ENCODE assay signal across 21 mouse cellular contexts in genomic region chr6:134736853-134737252, GRCm38 (mm10). TPM values are rescaled to one million over a fixed set of nuclear protein-coding genes. Genes with fewer than 3 reads are reported as not detected.
DNase-seq lines count a peak whose midpoint lies in the region; ATAC-seq lines count a peak whose summit lies in the region.
"Had no signal": no experiment of that assay in that cellular context is flagged by ENCODE, and none has a peak within 500 bp of the region (broad histone marks: within the 10 kb centered on the region; RNA-seq: fewer than 3 reads in every experiment).

No protein-coding gene starts in this region.

- H3K36me3 ChIP-seq in kidney, embryonic 14.5 days (ENCODE audit: control insufficient read depth, insufficient read depth, low read length): peaks cover 6% of the 10 kb centered on the region; the same call in 1 of the 2 replicates

- H3K4me1 ChIP-seq in kidney, embryonic 14.5 days (ENCODE audit: control insufficient read depth, insufficient read depth, low read length): no peaks in the 10 kb centered on the region
- H3K4me1 ChIP-seq: forebrain, embryonic 10.5 days; limb, embryonic 15.5 days; megakaryocyte, embryonic 14.5 days had no signal

- DNase-seq in heart, adult 18-20 months: peak; percentile 33 to 43
- DNase-seq in heart, postnatal 10 days: no peak
- peak; percentile 71 to 78 for DNase-seq in kidney, adult 8-10 months
- peak; percentile 56 for DNase-seq in Muller cell, postnatal 12 days (ENCODE audit: inconsistent ontology term)
- peak; percentile 86 for DNase-seq in adipocyte (ENCODE audit: low spot score)
- no peak for DNase-seq in retina, embryonic 14.5 days (ENCODE audit: low spot score)
- DNase-seq: adrenal gland, postnatal 14 days; cerebellum, postnatal 36 days; forebrain, postnatal 0 days; lung, postnatal 14 days; retina, postnatal 1 day; right cerebral cortex, postnatal 4 days had no signal

- WGBS in kidney, embryonic 14.5 days: 84% methylated on average over 3 of the region's 3 CpGs

- H3K27ac ChIP-seq in kidney, embryonic 14.5 days (ENCODE audit: low read depth, low read length): no peak overlapping the region
- H3K27ac ChIP-seq: forebrain, embryonic 10.5 days; heart, embryonic 10.5 days; limb, embryonic 15.5 days; stomach, postnatal 0 days had no signal

- no peaks in the 10 kb centered on the region for H3K9me3 ChIP-seq in kidney, embryonic 14.5 days (ENCODE audit: control insufficient read depth, low read length)
- H3K9me3 ChIP-seq: forebrain, embryonic 10.5 days; heart, embryonic 10.5 days; limb, embryonic 15.5 days had no signal

- H3K4me3 ChIP-seq in kidney, embryonic 14.5 days (ENCODE audit: low read length): no peak overlapping the region
- H3K4me3 ChIP-seq: forebrain, embryonic 10.5 days; heart, embryonic 10.5 days; limb, embryonic 15.5 days; megakaryocyte, embryonic 14.5 days had no signal

- no peaks in the 10 kb centered on the region for H3K27me3 ChIP-seq in kidney, embryonic 14.5 days (ENCODE audit: control insufficient read depth, insufficient read depth, low read length)
- H3K27me3 ChIP-seq: limb, embryonic 15.5 days; megakaryocyte, embryonic 14.5 days had no signal

- ATAC-seq in kidney, embryonic 14.5 days (ENCODE audit: low FRiP score, low TSS enrichment): no peak
- ATAC-seq: activated CD4-positive, CD25-positive, alpha-beta regulatory T cell, adult 4 months; forebrain, postnatal 0 days; hindbrain, embryonic 16.5 days; intestine, postnatal 0 days had no signal

- H3K9ac ChIP-seq in kidney, embryonic 14.5 days (ENCODE audit: low read depth, low read length): no peak overlapping the region
- H3K9ac ChIP-seq: forebrain, postnatal 0 days; limb, embryonic 15.5 days had no signal

- no peak overlapping the region for H3K4me2 ChIP-seq in kidney, embryonic 14.5 days (replicated peaks; ENCODE audit: low read depth, low read length)
- H3K4me2 ChIP-seq: limb, embryonic 15.5 days had no signal

- intact Hi-C loops in heart, postnatal 10 days (cut with DNase I): no loop called here

RNA-seq across cellular contexts. Expression of gene Dusp16, which starts 55.6 kb away (rescaled TPM):
- 10 to 100 TPM; 20.7 to 23.8 TPM for total RNA-seq in heart, adult 18-20 months (2021)
- 10 to 100 TPM; 22.4 to 24.9 TPM for total RNA-seq in heart, postnatal 10 days (2021)
- 8.6 and 12.3 TPM in 2 replicates for polyA plus RNA-seq in kidney, embryonic 14.5 days (2014; fragmentation: Nextera tagmentation; extraction: Ambion mirVana)

Comparison
In these comparisons a context has a peak if more than half of its experiments do, and no peak if none do; other contexts are left out.
1. DNase-seq: peak in heart, adult 18-20 months (2 of 2), kidney, adult 8-10 months (2 of 2), Muller cell, postnatal 12 days (single experiment) and adipocyte (single experiment); none in heart, postnatal 10 days (0 of 2) and retina, embryonic 14.5 days (single experiment).